Mouse (Mus musculus) stomach, postnatal 0 days (tissue): Measurements from ENCODE around the gene Mdga1.

Source experiments
- CTCF ChIP-seq: IDR thresholded peaks from 2 replicates; pipeline ENCODE4 v1.5.1; 2016; ENCODE audit warnings: antibody characterized with exemption, low read depth, mild to moderate bottlenecking, moderate library complexity
- EP300 ChIP-seq: optimal IDR thresholded peaks from 2 replicates; pipeline ENCODE3; 2016; ENCODE audit warnings: antibody characterized with exemption

- TF ChIP-seq EP300: no peak
- no peak for TF ChIP-seq CTCF
Observed at GRCm38 (mm10) chr17:29955880-29956279, 14.0 kb downstream of the Mdga1 start.
